Mouse (Mus musculus): ENCODE results near the gene Rem1. TPM values are rescaled to one million over a fixed set of nuclear protein-coding genes. Genes with fewer than 3 reads are reported as not detected.

Rem1 gene
- 8.6 and 9.8 TPM in 2 replicates for polyA plus RNA-seq (2012; rRNA removed)

- H3K36me3 ChIP-seq (ENCODE audit: control insufficient read depth, insufficient read depth, low read length): no peaks in the 10 kb centered on the region
- no peak for DNase-seq (ENCODE audit: low read depth in 1 of 2, low spot score in 2 of 2)
- no peaks in the 10 kb centered on the region for H3K4me1 ChIP-seq (ENCODE audit: control insufficient read depth, insufficient read depth, insufficient read length)
- peaks cover 6% of the 10 kb centered on the region for H3K27me3 ChIP-seq (ENCODE audit: control insufficient read depth, insufficient read depth, low read length)
- WGBS: 5% methylated on average over 57 of the region's 59 CpGs
- H3K27ac ChIP-seq (ENCODE audit: insufficient read depth, low read length): peak within 1 kb of the TSS; percentile 57
- TF ChIP-seq CTCF (IDR thresholded peaks at IDR 0.05; ENCODE audit: extremely low read depth, insufficient read depth, insufficient read length, insufficient replicate concordance): no peak
- TF ChIP-seq POLR2A (IDR thresholded peaks at IDR 0.05; ENCODE audit: low read depth, low read length): no peak
- peak within 1 kb of the TSS; percentile 50 for H3K4me3 ChIP-seq (ENCODE audit: extremely low read depth, insufficient read depth, insufficient read length)
Measured at GRCm38 (mm10) chr2:152626774-152627591, at the start of gene Rem1. Gene Rem1 (plus strand): TSS chr2:152626951.

- Histone ChIP-seq H3K4me1 (ENCODE audit: control insufficient read depth, insufficient read depth, insufficient read length) (no peaks in the 10 kb centered on the region), H3K27me3 (ENCODE audit: control insufficient read depth, insufficient read depth, low read length) (no peaks in the 10 kb centered on the region), H3K36me3 (ENCODE audit: control insufficient read depth, insufficient read depth, low read length) (no peaks in the 10 kb centered on the region), H3K4me3 (ENCODE audit: extremely low read depth, insufficient read depth, insufficient read length) (no peak within 1 kb of the TSS), H3K27ac (ENCODE audit: insufficient read depth, low read length) (no peak within 1 kb of the TSS)
- DNase-seq (ENCODE audit: low read depth in 1 of 2, low spot score in 2 of 2): no peak
- TF ChIP-seq POLR2A (IDR thresholded peaks at IDR 0.05; ENCODE audit: low read depth, low read length) (no peak), CTCF (IDR thresholded peaks at IDR 0.05; ENCODE audit: extremely low read depth, insufficient read depth, insufficient read length, insufficient replicate concordance) (no peak)
- WGBS: 79% methylated on average over 7 of the region's 7 CpGs
Measured at GRCm38 (mm10) chr2:152580107-152580506, 46.6 kb upstream of the Rem1 start, which contains the start of gene Defb19. Gene Defb19 (minus strand): TSS chr2:152580312.

GRCm38 (mm10) chr2:152580612-152581011 is 46.1 kb upstream of the Rem1 start:
- TF ChIP-seq POLR2A (IDR thresholded peaks at IDR 0.05; ENCODE audit: low read depth, low read length) (no peak), CTCF (IDR thresholded peaks at IDR 0.05; ENCODE audit: extremely low read depth, insufficient read depth, insufficient read length, insufficient replicate concordance) (no peak)
- Histone ChIP-seq H3K27me3 (ENCODE audit: control insufficient read depth, insufficient read depth, low read length) (no peaks in the 10 kb centered on the region), H3K4me3 (ENCODE audit: extremely low read depth, insufficient read depth, insufficient read length) (no peak overlapping the region), H3K27ac (ENCODE audit: insufficient read depth, low read length) (no peak overlapping the region), H3K36me3 (ENCODE audit: control insufficient read depth, insufficient read depth, low read length) (no peaks in the 10 kb centered on the region), H3K4me1 (ENCODE audit: control insufficient read depth, insufficient read depth, insufficient read length) (no peaks in the 10 kb centered on the region)
- 88% methylated on average over 11 of the region's 11 CpGs for WGBS
- no peak for DNase-seq (ENCODE audit: low read depth in 1 of 2, low spot score in 2 of 2)

- H3K27ac ChIP-seq (ENCODE audit: insufficient read depth, low read length): no peak overlapping the region
- H3K27me3 ChIP-seq (ENCODE audit: control insufficient read depth, insufficient read depth, low read length): peaks cover 1% of the 10 kb centered on the region; the same call in 1 of the 2 replicates
- TF ChIP-seq CTCF (IDR thresholded peaks at IDR 0.05; ENCODE audit: extremely low read depth, insufficient read depth, insufficient read length, insufficient replicate concordance): no peak
- TF ChIP-seq POLR2A (IDR thresholded peaks at IDR 0.05; ENCODE audit: low read depth, low read length): no peak
- no peak overlapping the region for H3K4me3 ChIP-seq (ENCODE audit: extremely low read depth, insufficient read depth, insufficient read length)
- 77% methylated on average over 4 of the region's 4 CpGs for WGBS
- H3K36me3 ChIP-seq (ENCODE audit: control insufficient read depth, insufficient read depth, low read length): no peaks in the 10 kb centered on the region
- H3K4me1 ChIP-seq (ENCODE audit: control insufficient read depth, insufficient read depth, insufficient read length): no peaks in the 10 kb centered on the region
- DNase-seq (ENCODE audit: low read depth in 1 of 2, low spot score in 2 of 2): no peak
Measured at GRCm38 (mm10) chr2:152586926-152587560, 39.7 kb upstream of the Rem1 start.

GRCm38 (mm10) chr2:152588450-152588849 is 38.3 kb upstream of the Rem1 start:
- no peak overlapping the region for H3K27ac ChIP-seq (ENCODE audit: insufficient read depth, low read length)
- H3K27me3 ChIP-seq (ENCODE audit: control insufficient read depth, insufficient read depth, low read length): peaks cover 1% of the 10 kb centered on the region; the same call in 1 of the 2 replicates
- no peak for DNase-seq (ENCODE audit: low read depth in 1 of 2, low spot score in 2 of 2)
- no peak overlapping the region for H3K4me3 ChIP-seq (ENCODE audit: extremely low read depth, insufficient read depth, insufficient read length)
- TF ChIP-seq CTCF (IDR thresholded peaks at IDR 0.05; ENCODE audit: extremely low read depth, insufficient read depth, insufficient read length, insufficient replicate concordance) (no peak), POLR2A (IDR thresholded peaks at IDR 0.05; ENCODE audit: low read depth, low read length) (no peak)
- 71% methylated on average over 2 of the region's 2 CpGs for WGBS
- no peaks in the 10 kb centered on the region for H3K36me3 ChIP-seq (ENCODE audit: control insufficient read depth, insufficient read depth, low read length)
- no peaks in the 10 kb centered on the region for H3K4me1 ChIP-seq (ENCODE audit: control insufficient read depth, insufficient read depth, insufficient read length)

GRCm38 (mm10) chr2:152589021-152589420 is 37.7 kb upstream of the Rem1 start:
- Histone ChIP-seq H3K4me3 (ENCODE audit: extremely low read depth, insufficient read depth, insufficient read length) (no peak overlapping the region), H3K27ac (ENCODE audit: insufficient read depth, low read length) (no peak overlapping the region), H3K27me3 (ENCODE audit: control insufficient read depth, insufficient read depth, low read length) (peaks cover 1% of the 10 kb centered on the region; the same call in 1 of the 2 replicates), H3K36me3 (ENCODE audit: control insufficient read depth, insufficient read depth, low read length) (no peaks in the 10 kb centered on the region), H3K4me1 (ENCODE audit: control insufficient read depth, insufficient read depth, insufficient read length) (no peaks in the 10 kb centered on the region)
- DNase-seq (ENCODE audit: low read depth in 1 of 2, low spot score in 2 of 2): no peak
- WGBS: 70% methylated on average over 6 of the region's 6 CpGs
- TF ChIP-seq CTCF (IDR thresholded peaks at IDR 0.05; ENCODE audit: extremely low read depth, insufficient read depth, insufficient read length, insufficient replicate concordance) (no peak), POLR2A (IDR thresholded peaks at IDR 0.05; ENCODE audit: low read depth, low read length) (no peak)
